Mouse (Mus musculus) olfactory bulb, adult 2 months (tissue): Measurements from ENCODE around the gene Rd3. TPM values are rescaled to one million over a fixed set of nuclear protein-coding genes. Genes with fewer than 3 reads are reported as not detected.

Experiments used
- H3K27ac ChIP-seq: fragments of 200-500 bp; 2 replicates; pipeline ENCODE4 v1.5.1; 2012; ENCODE audit warnings: low read depth, low read length; ENCODE audit not compliant: insufficient read depth
- H3K4me1 ChIP-seq: fragments of 200-500 bp; 2 replicates; pipeline ENCODE4 v1.6.1; 2012; ENCODE audit warnings: low read length; ENCODE audit not compliant: control insufficient read depth, insufficient read depth
- H3K4me3 ChIP-seq: fragments of 200-500 bp; 2 replicates; pipeline ENCODE4 v1.5.1; 2012; ENCODE audit warnings: mild to moderate bottlenecking, low read depth, low read length, moderate library complexity; ENCODE audit not compliant: insufficient read depth
- CTCF ChIP-seq: fragments of 200-500 bp; IDR thresholded peaks from 2 replicates; pipeline ENCODE4 v1.5.1; 2012; ENCODE audit warnings: low read depth, mild to moderate bottlenecking, low read length, moderate library complexity; ENCODE audit not compliant: insufficient read depth
- POLR2A ChIP-seq: fragments of 200-500 bp; IDR thresholded peaks from 2 replicates; pipeline ENCODE4 v1.6.1; 2012; ENCODE audit warnings: mild to moderate bottlenecking, low read depth, low read length, moderate library complexity; ENCODE audit not compliant: insufficient read depth
- WGBS: fragments of 180-500 bp; shearing (Covaris S2); methylation state at CpG from one replicate; pipeline ENCODE4 v1.1.7; 2018; 5-methylcytosine and 5-hydroxymethylcytosine counted together
- polyA plus RNA-seq: library from polyadenylated mRNA; stranded (reverse); fragments of >200 nt; gene quantifications from 2 replicates; pipeline ENCODE4 v1.2.4, GENCODE M21; 2012; ENCODE audit warnings: low replicate concordance; ENCODE audit not compliant: missing spikeins, insufficient read depth, insufficient read length

Rd3 gene
- polyA plus RNA-seq, 1 experiment: not detected

- TF ChIP-seq POLR2A: no peak
- no peak for TF ChIP-seq CTCF
- peaks cover 8% of the 10 kb centered on the region for H3K4me1 ChIP-seq
- WGBS: 92% methylated on average over 7 of the region's 7 CpGs
- no peak overlapping the region for H3K27ac ChIP-seq
- no peak overlapping the region for H3K4me3 ChIP-seq
Observed at GRCm38 (mm10) chr1:191995916-191996315, 18.7 kb downstream of the Rd3 start.

DNA sequence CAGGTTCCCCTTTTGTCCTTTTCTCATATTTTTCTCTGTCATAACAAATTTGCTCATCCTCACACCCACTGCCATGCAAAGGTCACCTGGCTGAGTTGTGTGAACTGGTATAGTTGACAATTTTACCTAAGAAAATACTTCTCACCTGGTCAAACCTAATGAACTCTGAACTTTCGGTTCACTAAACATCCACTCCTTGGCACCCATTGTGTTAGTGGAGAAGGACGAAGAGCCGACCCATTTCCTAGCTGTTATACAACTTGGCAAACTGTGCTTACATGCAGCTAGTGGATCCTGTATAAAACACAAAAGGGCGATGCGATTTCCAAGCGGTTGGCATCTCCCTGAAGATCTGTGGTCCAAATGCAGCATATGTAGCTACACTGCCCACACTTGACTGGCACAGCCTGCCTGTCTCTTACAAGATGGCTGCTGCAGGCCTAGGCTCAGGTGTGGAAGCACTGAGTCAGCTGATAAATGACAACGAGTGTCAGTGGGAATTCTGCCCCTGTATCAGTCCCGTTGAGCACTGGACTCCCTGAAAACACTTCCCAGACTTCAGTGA, 19.5 kb downstream of the Rd3 start:
- Histone ChIP-seq H3K4me1 (peaks cover 7% of the 10 kb centered on the region), H3K4me3 (no peak overlapping the region), H3K27ac (no peak overlapping the region)
- TF ChIP-seq POLR2A (no peak), CTCF (no peak)
- WGBS: 88% methylated on average over 8 of the region's 8 CpGs

DNA sequence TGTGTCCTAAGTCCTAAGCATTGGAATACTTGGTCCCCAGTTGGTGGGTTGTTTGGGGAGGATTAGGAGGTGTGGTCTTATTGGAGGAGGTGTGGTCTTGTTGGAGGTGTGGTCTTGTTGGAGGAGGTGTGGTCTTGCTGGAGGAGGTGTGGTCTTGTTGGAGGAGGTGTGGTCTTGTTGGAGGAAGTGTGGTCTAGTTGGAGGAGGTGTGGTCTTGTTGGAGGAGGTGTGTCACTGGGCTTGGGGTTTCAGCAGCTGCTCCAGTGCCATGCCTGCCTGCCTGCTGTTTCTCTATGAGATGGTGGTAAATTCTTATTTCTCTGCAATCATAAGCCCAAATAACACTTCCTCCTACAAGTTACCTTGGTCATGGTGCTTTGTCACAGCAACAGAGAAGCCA, 21.9 kb downstream of the Rd3 start:
- Histone ChIP-seq H3K4me3 (no peak overlapping the region), H3K4me1 (no peaks in the 10 kb centered on the region), H3K27ac (no peak overlapping the region)
- no peak for TF ChIP-seq CTCF
- no peak for TF ChIP-seq POLR2A

Other genes with a start within 250 kb of the Rd3 start
- not detected in 2 replicates for gene Nek2, start 155.9 kb upstream of the Rd3 start, polyA plus RNA-seq
- not detected in 2 replicates for gene Slc30a1, start 70.6 kb upstream of the Rd3 start, polyA plus RNA-seq
- gene Traf5, start 115.2 kb downstream of the Rd3 start, polyA plus RNA-seq: not detected in 2 replicates
- not detected in 2 replicates for gene Rcor3, start 160.7 kb downstream of the Rd3 start, polyA plus RNA-seq
- 88.6 TPM in 1 of 2 replicates, not detected in the other for gene Kcnh1, start 213.4 kb downstream of the Rd3 start, polyA plus RNA-seq